Mouse (Mus musculus) megakaryocyte, embryonic 14.5 days (primary cell): Measurements from ENCODE around the gene Gpr142.

ENCODE experiments used
- FLI1 ChIP-seq: IDR thresholded peaks from 2 replicates; pipeline ENCODE4 v1.6.1; 2012; ENCODE audit warnings: low read length, inconsistent platforms, mixed read lengths
- GATA1 ChIP-seq: IDR thresholded peaks from 3 replicates; pipeline ENCODE4 v1.6.1; 2012; ENCODE audit warnings: mixed read lengths, low read length, inconsistent platforms, borderline replicate concordance

DNA sequence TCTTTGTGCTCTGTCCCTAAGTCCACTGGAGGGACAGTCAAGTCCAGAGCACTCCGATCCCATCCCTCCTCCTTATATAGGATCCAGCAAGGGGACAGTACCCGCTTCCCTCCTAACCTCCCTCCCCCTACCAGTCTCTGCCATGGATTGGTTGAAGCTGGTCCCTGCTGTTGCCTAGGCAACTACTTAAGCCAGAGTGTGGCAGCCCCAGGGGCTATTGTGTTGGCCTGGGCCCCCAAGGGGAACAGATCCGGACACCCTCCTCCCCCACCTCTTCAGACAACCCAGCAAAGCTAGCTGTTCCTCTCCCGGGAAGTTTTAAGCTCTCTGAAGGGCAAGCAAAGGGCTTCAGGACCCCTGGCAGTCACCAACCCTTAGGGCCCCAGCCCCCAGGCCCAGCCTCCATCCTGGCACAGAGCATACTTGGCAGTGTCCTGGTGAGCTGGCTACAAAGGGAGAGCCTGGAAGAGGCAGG is 2.8 kb upstream of the Gpr142 start, which contains the start of gene Btbd17:
- TF ChIP-seq GATA1 (no peak), FLI1 (no peak)
